Mouse (Mus musculus): ENCODE results near the gene Kif26b. TPM values are rescaled to one million over a fixed set of nuclear protein-coding genes. Genes with fewer than 3 reads are reported as not detected.

The Kif26b gene
- polyA plus RNA-seq (2012; rRNA removed), result 0.85 and 1.2 TPM in 2 replicates

- no peak for DNase-seq (ENCODE audit: low read depth)
These were observed at the start of gene Kif26b for GRCm38 (mm10) chr1:178528431-178529351. Gene Kif26b (plus strand): TSS chr1:178529125.

- no peak for DNase-seq (ENCODE audit: low read depth)
These were observed 45.1 kb upstream of the Kif26b start for GRCm38 (mm10) chr1:178483854-178484253.

- DNase-seq (ENCODE audit: low read depth), result no peak
These were observed 43.6 kb upstream of the Kif26b start for GRCm38 (mm10) chr1:178485138-178485867.

GRCm38 (mm10) chr1:178485868-178486220, 43.1 kb upstream of the Kif26b start:
- no peak for DNase-seq (ENCODE audit: low read depth)

GRCm38 (mm10) chr1:178486828-178487227, 42.1 kb upstream of the Kif26b start:
- DNase-seq (ENCODE audit: low read depth), result no peak

GRCm38 (mm10) chr1:178489127-178489526, 39.8 kb upstream of the Kif26b start:
- no peak for DNase-seq (ENCODE audit: low read depth)

- DNase-seq (ENCODE audit: low read depth), result no peak
These were observed 37.2 kb upstream of the Kif26b start for GRCm38 (mm10) chr1:178491733-178492132.

- no peak for DNase-seq (ENCODE audit: low read depth)
These were observed 36.4 kb upstream of the Kif26b start for GRCm38 (mm10) chr1:178492493-178492892.

- no peak for DNase-seq (ENCODE audit: low read depth)
These were observed 32.7 kb upstream of the Kif26b start for GRCm38 (mm10) chr1:178496186-178496585.

GRCm38 (mm10) chr1:178496841-178497240, 32.1 kb upstream of the Kif26b start:
- no peak for DNase-seq (ENCODE audit: low read depth)

GRCm38 (mm10) chr1:178506938-178507337, 22.0 kb upstream of the Kif26b start:
- no peak for DNase-seq (ENCODE audit: low read depth)

GRCm38 (mm10) chr1:178512323-178513031, 16.4 kb upstream of the Kif26b start:
- DNase-seq (ENCODE audit: low read depth), result no peak

GRCm38 (mm10) chr1:178513954-178514353, 15.0 kb upstream of the Kif26b start:
- DNase-seq (ENCODE audit: low read depth), result no peak

- no peak for DNase-seq (ENCODE audit: low read depth)
These were observed 13.1 kb upstream of the Kif26b start for GRCm38 (mm10) chr1:178515839-178516238.

- DNase-seq (ENCODE audit: low read depth), result no peak
These were observed 6.5 kb upstream of the Kif26b start for GRCm38 (mm10) chr1:178522389-178522788.

GRCm38 (mm10) chr1:178523152-178523551, 5.8 kb upstream of the Kif26b start:
- no peak for DNase-seq (ENCODE audit: low read depth)

GRCm38 (mm10) chr1:178527185-178527546, 1.8 kb upstream of the Kif26b start:
- peak; percentile 26 for DNase-seq (ENCODE audit: low read depth)

- DNase-seq (ENCODE audit: low read depth), result no peak
These were observed 1.2 kb upstream of the Kif26b start for GRCm38 (mm10) chr1:178527547-178528361.

- DNase-seq (ENCODE audit: low read depth), result no peak
These were observed 781 bp downstream of the Kif26b start for GRCm38 (mm10) chr1:178529512-178530300.

- no peak for DNase-seq (ENCODE audit: low read depth)
These were observed 1.6 kb downstream of the Kif26b start for GRCm38 (mm10) chr1:178530301-178531078.

All from gonadal fat pad, adult 2 months (tissue).